Mouse (Mus musculus): Measurements from ENCODE around the gene Scamp5. TPM values are rescaled to one million over a fixed set of nuclear protein-coding genes. Genes with fewer than 3 reads are reported as not detected.

Scamp5 gene
- polyA plus RNA-seq (2014; fragmentation: Nextera tagmentation; extraction: Ambion mirVana): 17.9 and 20.0 TPM in 2 replicates

- peak within 1 kb of the TSS; percentile 82 for H3K4me2 ChIP-seq (replicated peaks; ENCODE audit: low read depth, low read length)
- peak within 1 kb of the TSS; percentile 57 for H3K9ac ChIP-seq (replicated peaks; ENCODE audit: low read depth, low read length)
- peak within 1 kb of the TSS; percentile 69 for H3K4me3 ChIP-seq (ENCODE audit: low read depth, low read length)
- no peaks in the 10 kb centered on the region for H3K27me3 ChIP-seq (ENCODE audit: control insufficient read depth, insufficient read depth, low read length)
- no peaks in the 10 kb centered on the region for H3K9me3 ChIP-seq (ENCODE audit: control insufficient read depth, low read depth, low read length)
- H3K36me3 ChIP-seq (ENCODE audit: control insufficient read depth, insufficient read depth, low read length): no peaks in the 10 kb centered on the region
- 2% methylated on average over 48 of the region's 48 CpGs for WGBS
- peaks cover 9% of the 10 kb centered on the region; the same call in 1 of the 2 replicates for H3K4me1 ChIP-seq (ENCODE audit: control insufficient read depth, insufficient read depth, low read length)
- peak within 1 kb of the TSS; percentile 36; the same call in 1 of the 2 replicates for H3K27ac ChIP-seq (ENCODE audit: low read length)
- peak; percentile 88 for ATAC-seq (ENCODE audit: insufficient number of reproducible peaks, insufficient read depth, low FRiP score, low read depth)
Observed at GRCm38 (mm10) chr9:57467896-57468549, at the start of gene Scamp5. Gene Scamp5, minus strand, starts transcription at chr9:57468060.

DNA sequence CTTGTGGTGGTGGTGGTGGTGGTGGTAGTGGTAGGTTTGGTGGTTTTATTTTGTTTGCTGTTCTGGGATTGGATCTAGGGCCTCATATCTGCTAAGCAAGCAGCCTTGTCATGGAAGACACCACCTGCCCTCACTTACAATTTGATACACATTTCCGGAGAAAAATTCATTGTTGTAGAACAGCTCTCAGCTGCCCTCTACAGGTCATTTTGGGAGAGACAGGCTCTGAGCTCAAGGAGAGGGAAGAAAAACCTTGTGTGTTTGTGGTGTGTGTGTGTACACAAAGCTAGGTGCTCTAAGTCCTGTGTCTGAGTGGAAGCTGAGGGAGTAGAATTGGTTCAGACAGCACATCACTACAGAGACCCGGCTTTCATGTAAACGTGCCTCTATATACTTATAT is 49.3 kb upstream of the Scamp5 start:
- H3K4me3 ChIP-seq (ENCODE audit: low read depth, low read length): no peak overlapping the region
- H3K9me3 ChIP-seq (ENCODE audit: control insufficient read depth, low read depth, low read length): no peaks in the 10 kb centered on the region
- no peak for ATAC-seq (ENCODE audit: insufficient number of reproducible peaks, insufficient read depth, low FRiP score, low read depth)
- 6% methylated on average over 3 of the region's 3 CpGs for WGBS
- no peaks in the 10 kb centered on the region for H3K36me3 ChIP-seq (ENCODE audit: control insufficient read depth, insufficient read depth, low read length)
- no peak overlapping the region for H3K9ac ChIP-seq (replicated peaks; ENCODE audit: low read depth, low read length)
- H3K4me2 ChIP-seq (replicated peaks; ENCODE audit: low read depth, low read length): no peak overlapping the region
- H3K27ac ChIP-seq (ENCODE audit: low read length): no peak overlapping the region
- H3K27me3 ChIP-seq (ENCODE audit: control insufficient read depth, insufficient read depth, low read length): no peaks in the 10 kb centered on the region
- H3K4me1 ChIP-seq (ENCODE audit: control insufficient read depth, insufficient read depth, low read length): peaks cover 2% of the 10 kb centered on the region; the same call in 1 of the 2 replicates

DNA sequence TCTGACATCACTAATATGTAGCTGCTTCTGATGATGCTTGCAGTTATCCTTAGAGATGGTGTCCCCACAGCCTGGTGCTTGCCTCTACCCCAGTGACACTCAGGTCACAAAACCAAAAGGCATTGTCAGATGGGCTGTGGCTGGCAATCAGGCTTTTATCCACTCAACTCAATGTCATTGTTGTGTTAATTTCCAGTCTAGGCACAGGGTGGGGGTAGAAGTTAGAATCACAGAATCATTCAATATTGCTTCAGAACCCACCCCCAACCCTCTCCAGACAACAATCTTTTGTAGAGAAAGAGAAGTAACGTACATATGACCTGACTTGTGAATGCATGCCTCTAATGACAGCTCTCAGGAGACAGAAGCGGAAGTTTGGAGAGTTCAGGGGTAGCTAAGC is 42.7 kb upstream of the Scamp5 start:
- H3K9ac ChIP-seq (replicated peaks; ENCODE audit: low read depth, low read length): no peak overlapping the region
- no peak overlapping the region for H3K27ac ChIP-seq (ENCODE audit: low read length)
- H3K4me1 ChIP-seq (ENCODE audit: control insufficient read depth, insufficient read depth, low read length): peaks cover 3% of the 10 kb centered on the region; the same call in 1 of the 2 replicates
- H3K4me2 ChIP-seq (replicated peaks; ENCODE audit: low read depth, low read length): no peak overlapping the region
- no peaks in the 10 kb centered on the region for H3K9me3 ChIP-seq (ENCODE audit: control insufficient read depth, low read depth, low read length)
- no peaks in the 10 kb centered on the region for H3K36me3 ChIP-seq (ENCODE audit: control insufficient read depth, insufficient read depth, low read length)
- WGBS: 80% methylated on average over 2 of the region's 2 CpGs
- no peak for ATAC-seq (ENCODE audit: insufficient number of reproducible peaks, insufficient read depth, low FRiP score, low read depth)
- H3K27me3 ChIP-seq (ENCODE audit: control insufficient read depth, insufficient read depth, low read length): 0 out of 2 replicates have a peak, but pooled peaks cover 8% of the 10 kb centered on the region
- H3K4me3 ChIP-seq (ENCODE audit: low read depth, low read length): no peak overlapping the region

- Histone ChIP-seq H3K27ac (ENCODE audit: low read length) (no peak overlapping the region), H3K9ac (replicated peaks; ENCODE audit: low read depth, low read length) (no peak overlapping the region), H3K9me3 (ENCODE audit: control insufficient read depth, low read depth, low read length) (no peaks in the 10 kb centered on the region), H3K4me2 (replicated peaks; ENCODE audit: low read depth, low read length) (no peak overlapping the region), H3K4me3 (ENCODE audit: low read depth, low read length) (no peak overlapping the region), H3K27me3 (ENCODE audit: control insufficient read depth, insufficient read depth, low read length) (peaks cover 47% of the 10 kb centered on the region), H3K4me1 (ENCODE audit: control insufficient read depth, insufficient read depth, low read length) (peaks cover 17% of the 10 kb centered on the region; the same call in 1 of the 2 replicates), H3K36me3 (ENCODE audit: control insufficient read depth, insufficient read depth, low read length) (no peaks in the 10 kb centered on the region)
- peak; percentile 65; the same call in 1 of the 2 replicates for ATAC-seq (ENCODE audit: insufficient number of reproducible peaks, insufficient read depth, low FRiP score, low read depth)
- WGBS: 4% methylated on average over 8 of the region's 8 CpGs
Observed at GRCm38 (mm10) chr9:57505700-57506099, 37.8 kb upstream of the Scamp5 start.

GRCm38 (mm10) chr9:57504891-57505290 is 37.0 kb upstream of the Scamp5 start:
- Histone ChIP-seq H3K4me1 (ENCODE audit: control insufficient read depth, insufficient read depth, low read length) (peaks cover 17% of the 10 kb centered on the region; the same call in 1 of the 2 replicates), H3K27me3 (ENCODE audit: control insufficient read depth, insufficient read depth, low read length) (peaks cover 48% of the 10 kb centered on the region), H3K9ac (replicated peaks; ENCODE audit: low read depth, low read length) (no peak overlapping the region), H3K36me3 (ENCODE audit: control insufficient read depth, insufficient read depth, low read length) (no peaks in the 10 kb centered on the region), H3K27ac (ENCODE audit: low read length) (no peak overlapping the region), H3K4me2 (replicated peaks; ENCODE audit: low read depth, low read length) (peak overlapping the region; percentile 98), H3K4me3 (ENCODE audit: low read depth, low read length) (0 out of 2 replicates have a peak overlapping the region, but pooled peaks have one; percentile 48), H3K9me3 (ENCODE audit: control insufficient read depth, low read depth, low read length) (no peaks in the 10 kb centered on the region)
- no peak for ATAC-seq (ENCODE audit: insufficient number of reproducible peaks, insufficient read depth, low FRiP score, low read depth)
- 49% methylated on average over 10 of the region's 10 CpGs for WGBS

DNA sequence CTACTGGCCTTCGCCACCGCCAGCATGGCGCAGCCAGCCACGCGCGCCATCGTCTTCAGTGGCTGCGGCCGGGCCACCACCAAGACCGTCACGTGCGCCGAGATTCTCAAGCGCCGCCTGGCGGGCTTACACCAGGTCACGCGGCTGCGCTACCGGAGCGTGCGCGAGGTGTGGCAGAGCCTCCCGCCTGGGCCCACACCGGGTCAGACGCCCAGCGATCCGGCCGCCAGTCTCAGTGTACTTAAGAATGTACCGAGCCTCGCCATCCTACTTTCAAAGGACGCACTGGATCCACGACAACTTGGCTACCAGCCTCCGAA is 36.5 kb upstream of the Scamp5 start:
- ATAC-seq (ENCODE audit: insufficient number of reproducible peaks, insufficient read depth, low FRiP score, low read depth): no peak
- Histone ChIP-seq H3K27me3 (ENCODE audit: control insufficient read depth, insufficient read depth, low read length) (peaks cover 48% of the 10 kb centered on the region), H3K27ac (ENCODE audit: low read length) (no peak overlapping the region), H3K9ac (replicated peaks; ENCODE audit: low read depth, low read length) (peak overlapping the region; percentile 25; the same call in 1 of the 2 replicates), H3K4me3 (ENCODE audit: low read depth, low read length) (peak overlapping the region; percentile 48), H3K9me3 (ENCODE audit: control insufficient read depth, low read depth, low read length) (no peaks in the 10 kb centered on the region), H3K4me2 (replicated peaks; ENCODE audit: low read depth, low read length) (peak overlapping the region; percentile 98), H3K36me3 (ENCODE audit: control insufficient read depth, insufficient read depth, low read length) (no peaks in the 10 kb centered on the region), H3K4me1 (ENCODE audit: control insufficient read depth, insufficient read depth, low read length) (peaks cover 17% of the 10 kb centered on the region; the same call in 1 of the 2 replicates)
- under 1% methylated on average over 34 of the region's 34 CpGs for WGBS

DNA sequence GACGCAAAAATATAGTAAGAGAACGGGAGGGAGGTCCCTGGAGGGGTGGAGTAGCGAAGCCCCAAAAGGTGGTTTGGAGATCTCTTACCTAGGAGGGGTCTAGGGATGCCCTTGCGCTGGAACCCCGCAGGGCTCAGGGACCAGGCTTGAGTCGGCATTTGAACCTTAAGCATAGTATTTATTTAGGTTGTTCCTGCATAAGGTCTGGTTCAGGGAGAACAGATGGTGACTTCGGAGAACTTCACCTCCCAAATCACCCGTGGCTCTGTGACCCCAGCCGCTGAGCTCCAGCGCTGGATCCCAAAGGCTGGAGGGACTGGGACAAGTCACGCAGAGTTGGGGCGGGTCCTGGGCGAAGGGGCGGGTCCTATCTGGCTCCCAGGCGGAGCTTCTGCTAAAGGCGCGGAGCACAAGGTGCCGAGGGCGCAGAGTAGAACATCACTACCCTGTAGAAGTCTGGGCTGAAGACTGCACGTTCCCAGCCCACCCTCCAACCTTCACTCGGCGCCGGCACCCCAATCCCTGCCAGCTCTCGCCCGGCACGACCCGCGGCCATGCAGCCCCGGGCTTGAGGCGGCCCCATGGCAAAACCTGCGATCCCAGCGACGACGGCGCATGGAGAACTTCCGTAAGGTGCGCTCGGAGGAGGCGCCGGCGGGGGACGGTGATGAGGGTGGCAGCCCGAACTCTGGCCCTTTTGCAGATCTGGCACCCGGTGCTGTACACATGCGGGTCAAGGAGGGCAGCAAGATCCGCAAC is 35.9 kb upstream of the Scamp5 start, which contains the start of gene Rpp25:
Gene Rpp25, plus strand, starts transcription at position 405 of the 759 bp plus-strand sequence.
- H3K27ac ChIP-seq (ENCODE audit: low read length): no peak within 1 kb of the TSS; the same call in 1 of the 2 replicates
- H3K27me3 ChIP-seq (ENCODE audit: control insufficient read depth, insufficient read depth, low read length): peaks cover 48% of the 10 kb centered on the region

DNA sequence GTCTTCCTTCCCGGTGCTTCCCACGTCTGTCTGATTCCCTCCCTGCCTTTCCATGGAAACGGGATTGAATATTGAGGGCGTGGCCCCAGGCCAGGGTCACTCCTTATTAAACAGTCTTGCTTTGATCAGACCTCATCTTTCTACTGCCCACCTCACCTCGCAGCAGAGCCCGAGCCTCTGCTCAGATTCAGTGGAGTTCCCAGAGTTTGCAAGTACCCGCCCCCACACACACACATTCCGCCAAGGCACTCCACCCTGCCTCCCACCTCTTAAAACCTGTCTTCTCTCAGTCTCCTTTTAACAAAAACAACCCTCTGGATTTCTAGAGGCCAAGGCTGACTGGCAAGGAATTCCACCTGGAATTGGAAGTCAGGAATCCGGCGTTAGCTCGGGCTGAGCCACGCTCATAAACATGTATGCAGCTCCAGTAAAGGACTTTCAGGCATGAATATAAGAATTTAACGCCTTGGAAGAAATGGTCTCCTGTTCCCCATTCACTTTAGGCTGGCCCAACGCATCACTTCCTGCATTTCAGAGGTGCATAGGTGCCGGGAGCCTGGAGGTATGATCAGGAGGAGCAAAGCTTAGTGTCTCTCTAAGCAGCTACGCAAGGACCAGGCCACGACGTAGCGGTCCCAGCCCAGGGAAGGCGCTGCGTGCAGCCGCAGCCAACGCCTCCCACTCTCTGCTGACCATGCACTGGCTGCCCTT is 35.2 kb upstream of the Scamp5 start:
- Histone ChIP-seq H3K9me3 (ENCODE audit: control insufficient read depth, low read depth, low read length) (no peaks in the 10 kb centered on the region), H3K9ac (replicated peaks; ENCODE audit: low read depth, low read length) (no peak overlapping the region), H3K27ac (ENCODE audit: low read length) (no peak overlapping the region; the same call in 1 of the 2 replicates), H3K4me1 (ENCODE audit: control insufficient read depth, insufficient read depth, low read length) (peaks cover 17% of the 10 kb centered on the region; the same call in 1 of the 2 replicates), H3K27me3 (ENCODE audit: control insufficient read depth, insufficient read depth, low read length) (peaks cover 48% of the 10 kb centered on the region), H3K36me3 (ENCODE audit: control insufficient read depth, insufficient read depth, low read length) (no peaks in the 10 kb centered on the region), H3K4me3 (ENCODE audit: low read depth, low read length) (peak overlapping the region; percentile 48; the same call in 1 of the 2 replicates), H3K4me2 (replicated peaks; ENCODE audit: low read depth, low read length) (peak overlapping the region; percentile 98)
- no peak for ATAC-seq (ENCODE audit: insufficient number of reproducible peaks, insufficient read depth, low FRiP score, low read depth)
- 3% methylated on average over 23 of the region's 23 CpGs for WGBS

More for the DNA sequence above, 35.9 kb upstream of the Scamp5 start, which contains the start of gene Rpp25:
- 0 out of 2 replicates have a peak, but pooled peaks have one; percentile 65 for ATAC-seq (ENCODE audit: insufficient number of reproducible peaks, insufficient read depth, low FRiP score, low read depth)
- Histone ChIP-seq H3K4me2 (replicated peaks; ENCODE audit: low read depth, low read length) (peak within 1 kb of the TSS; percentile 98), H3K4me3 (ENCODE audit: low read depth, low read length) (peak within 1 kb of the TSS; percentile 48), H3K9me3 (ENCODE audit: control insufficient read depth, low read depth, low read length) (no peaks in the 10 kb centered on the region), H3K4me1 (ENCODE audit: control insufficient read depth, insufficient read depth, low read length) (peaks cover 17% of the 10 kb centered on the region; the same call in 1 of the 2 replicates), H3K36me3 (ENCODE audit: control insufficient read depth, insufficient read depth, low read length) (no peaks in the 10 kb centered on the region), H3K9ac (replicated peaks; ENCODE audit: low read depth, low read length) (peak within 1 kb of the TSS; percentile 25; the same call in 1 of the 2 replicates)
- under 1% methylated on average over 46 of the region's 46 CpGs for WGBS
